Mouse (Mus musculus) CH12.LX (cell line): Measurements from ENCODE around the gene Adal.

Source experiments
- CTCF ChIP-seq, 2 experiments: IDR thresholded peaks in 1 of 2; conservative IDR thresholded peaks in 1 of 2; 2 replicates each; pipeline ENCODE4 v1.5.1; 2011 to 2012; ENCODE audit warnings: low read depth in 2 of 2, low read length in 2 of 2, improper control_type of control experiment in 1 of 2, inconsistent platforms in 1 of 2, mild to moderate bottlenecking in 1 of 2, moderate library complexity in 1 of 2
- EP300 ChIP-seq: IDR thresholded peaks from 2 replicates; pipeline ENCODE4 v1.6.1; 2011; ENCODE audit warnings: low read length, improper control_type of control experiment
- HCFC1 ChIP-seq: IDR thresholded peaks from 2 replicates; pipeline ENCODE4 v1.6.1; 2012; ENCODE audit warnings: low read depth, mild to moderate bottlenecking, inconsistent platforms, low read length, improper control_type of control experiment
- JUND ChIP-seq: conservative IDR thresholded peaks from 2 replicates; pipeline ENCODE4 v1.6.1; 2011; ENCODE audit warnings: low read depth, low read length, improper control_type of control experiment
- MAFK ChIP-seq: IDR thresholded peaks from 2 replicates; pipeline ENCODE4 v1.6.1; 2011; ENCODE audit warnings: low read length, improper control_type of control experiment; ENCODE audit not compliant: insufficient replicate concordance
- MYC ChIP-seq: IDR thresholded peaks from 2 replicates; pipeline ENCODE4 v1.6.1; 2011; ENCODE audit warnings: low read depth, mild to moderate bottlenecking, improper control_type of control experiment, low read length
- POLR2A ChIP-seq: IDR thresholded peaks from 2 replicates; pipeline ENCODE4 v1.6.1; 2011; ENCODE audit warnings: low read depth, mild to moderate bottlenecking, improper control_type of control experiment, low read length

DNA sequence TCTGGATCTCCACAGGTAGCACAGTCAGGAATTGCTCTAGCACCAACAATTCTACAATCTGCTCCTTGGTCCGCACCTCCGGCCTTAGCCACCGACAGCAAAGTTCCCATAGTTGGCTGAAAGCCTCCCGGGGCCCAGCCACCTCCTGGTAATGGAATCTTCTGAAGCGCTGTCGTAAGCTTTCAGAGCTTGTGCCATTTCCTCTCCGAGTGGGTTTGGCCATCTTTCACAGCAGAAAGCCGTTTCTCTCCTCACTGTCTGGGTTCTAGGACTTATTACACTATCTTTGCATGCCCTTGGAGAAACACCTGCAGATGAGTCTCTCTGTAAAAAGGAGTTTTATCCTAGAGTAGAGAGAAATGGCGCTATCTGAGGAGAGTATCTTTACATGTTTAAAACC lies 29.7 kb downstream of the Adal start:
- TF ChIP-seq JUND (no peak), EP300 (peak; percentile 43; the same call in 1 of the 2 replicates), MAFK (no peak), HCFC1 (no peak), POLR2A (no peak), CTCF (conservative IDR thresholded peaks at IDR 0.05 in 1 of 2, IDR thresholded peaks at IDR 0.05 in 1 of 2; ENCODE audit: low read depth in 2 of 2, low read length in 2 of 2) (no peak), MYC (no peak)
